Mouse (Mus musculus): ENCODE results near the gene Bcap29. TPM values are rescaled to one million over a fixed set of nuclear protein-coding genes. Genes with fewer than 3 reads are reported as not detected.
A peak's percentile ranks its signal among the peaks of the same experiment; 100 is the strongest.
"Not testable (repeated sequence)": the region's sequence is repeated elsewhere in the genome, so short reads cannot be mapped to it uniquely, and the experiment has no call there.

Bcap29 gene
- total RNA-seq, 2 experiments from 2014 or later: 53.7 to 68.8 TPM

DNA sequence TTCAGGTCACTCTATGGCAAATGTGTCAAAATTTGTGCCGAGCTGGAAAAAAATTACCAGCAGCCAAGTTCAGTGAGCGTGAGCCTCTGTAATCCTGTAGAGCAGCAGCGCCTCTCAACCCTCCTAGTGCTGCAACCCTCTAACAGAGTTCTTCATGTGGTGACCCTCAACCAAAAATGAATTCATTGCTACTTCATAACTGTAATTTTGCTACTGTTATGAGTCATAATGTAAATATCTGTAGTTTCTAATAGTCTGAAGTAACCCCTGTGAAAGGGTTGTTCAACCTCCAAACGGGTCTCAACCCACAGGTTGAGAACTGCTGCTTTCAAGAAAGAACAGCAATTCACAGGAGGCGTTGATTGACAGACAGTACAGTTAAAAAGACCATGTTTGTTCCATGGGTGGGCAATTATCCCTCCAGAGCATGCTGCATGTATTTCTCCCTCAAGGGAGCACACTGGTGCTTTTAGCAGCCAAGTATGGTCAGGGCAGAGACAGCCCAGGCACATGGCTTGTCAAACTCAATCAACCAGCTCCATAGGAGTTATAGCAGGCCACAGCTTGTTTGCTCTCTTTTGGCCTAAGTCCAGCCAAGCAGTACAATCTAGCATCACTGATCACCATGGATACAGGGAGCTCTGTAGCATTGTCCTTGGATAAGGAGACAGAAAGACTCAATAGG, 53.7 kb downstream of the Bcap29 start:
- ATAC-seq (replicated peaks; ENCODE audit: poor library complexity, severe bottlenecking): no peak

DNA sequence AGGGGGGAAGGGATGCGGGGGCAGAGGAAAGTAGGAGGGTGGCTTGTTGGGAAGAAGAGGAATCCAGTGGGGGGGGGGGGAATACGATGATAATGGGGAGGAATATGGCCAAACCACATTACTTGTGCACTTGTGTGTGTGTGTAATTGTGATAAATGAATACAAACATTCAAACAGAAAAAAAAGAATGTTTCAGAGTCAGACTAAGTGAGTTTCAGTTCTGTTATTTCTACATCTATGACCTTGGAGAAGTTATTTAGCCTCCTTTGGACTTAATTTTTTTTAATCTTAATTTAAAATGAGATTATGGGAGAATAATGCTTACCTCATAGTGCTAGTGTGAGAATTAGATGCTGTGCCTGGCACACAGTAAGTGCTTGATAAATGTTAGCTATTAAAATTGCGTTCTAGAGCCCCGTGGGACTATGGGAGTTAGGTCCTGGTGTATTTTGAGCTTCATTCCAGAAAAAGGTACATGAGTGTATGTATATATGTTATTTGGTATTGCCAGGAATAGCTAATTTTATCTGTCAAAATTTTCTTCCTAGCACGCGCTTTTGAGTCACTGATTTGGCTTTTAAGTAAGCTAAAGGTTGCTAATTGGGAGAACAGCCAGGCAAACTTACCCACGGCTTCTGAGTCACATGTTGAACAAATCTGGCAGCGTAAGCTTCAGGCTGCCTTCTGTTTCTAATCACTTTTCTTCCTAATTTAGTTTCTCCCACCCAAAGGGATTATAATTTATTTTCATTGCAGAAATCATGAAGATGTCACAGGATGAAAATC, 55.6 kb downstream of the Bcap29 start:
- no peak for ATAC-seq (replicated peaks; ENCODE audit: poor library complexity, severe bottlenecking)

DNA sequence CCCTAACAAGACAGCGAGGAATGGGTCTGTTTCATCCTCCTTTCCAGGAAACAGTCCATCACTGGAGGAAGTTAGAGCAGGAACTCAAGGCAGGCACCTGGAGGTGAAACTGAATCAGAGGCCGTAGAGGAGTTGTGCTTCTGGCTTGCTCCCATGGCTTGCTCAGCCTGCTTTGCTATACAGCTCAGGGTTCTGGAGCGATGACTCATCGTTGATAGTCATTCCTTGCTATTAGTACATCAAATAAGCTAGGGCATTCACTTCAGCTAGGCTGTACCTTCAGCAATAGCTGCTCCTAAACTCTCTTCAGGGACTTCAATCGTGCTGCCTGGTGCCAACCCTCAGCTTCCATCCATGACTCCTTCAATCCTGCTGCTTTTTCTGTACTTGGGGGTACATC, 60.0 kb downstream of the Bcap29 start:
- no peak for ATAC-seq (replicated peaks; ENCODE audit: poor library complexity, severe bottlenecking)

DNA sequence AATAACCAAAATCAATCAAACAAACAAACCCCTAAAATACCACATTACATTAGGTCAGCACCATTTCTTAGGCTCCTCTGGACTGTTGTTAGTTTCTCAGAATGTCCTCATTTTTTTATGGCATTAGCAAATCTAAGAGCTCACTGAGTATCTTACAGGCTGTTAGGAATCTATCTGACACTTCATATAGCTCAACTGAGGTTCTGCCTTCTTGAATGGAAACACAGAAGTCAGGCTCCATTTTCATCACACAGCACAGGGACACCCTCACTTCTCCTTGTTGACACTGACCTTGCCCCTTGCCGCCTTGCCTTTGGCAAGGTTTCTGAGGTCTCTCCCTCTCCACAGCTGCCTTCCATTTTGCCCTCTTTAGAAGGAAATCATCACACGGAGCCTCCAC, 64.7 kb downstream of the Bcap29 start:
- no peak for ATAC-seq (replicated peaks; ENCODE audit: poor library complexity, severe bottlenecking)

DNA sequence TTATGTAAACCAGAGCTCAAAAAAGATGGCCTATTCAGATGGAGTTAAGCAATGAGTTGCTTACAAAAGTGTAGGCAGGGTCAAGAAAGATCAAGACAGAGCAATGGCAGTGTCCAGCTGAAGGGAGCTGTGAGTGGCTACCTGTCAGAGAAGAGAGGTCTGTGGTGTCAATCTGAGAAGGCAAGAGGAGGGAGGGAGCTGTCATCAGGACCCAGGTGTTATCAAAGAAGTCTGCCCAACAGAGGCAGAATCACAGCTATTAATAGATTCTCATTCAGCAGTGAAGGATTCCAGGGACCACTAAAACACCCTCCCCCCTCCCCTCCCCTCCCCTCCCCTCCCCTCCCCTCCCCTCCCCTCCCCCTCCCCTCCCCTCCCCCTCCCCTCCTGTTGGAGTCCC, 65.8 kb downstream of the Bcap29 start:
- ATAC-seq (replicated peaks; ENCODE audit: poor library complexity, severe bottlenecking): no peak

DNA sequence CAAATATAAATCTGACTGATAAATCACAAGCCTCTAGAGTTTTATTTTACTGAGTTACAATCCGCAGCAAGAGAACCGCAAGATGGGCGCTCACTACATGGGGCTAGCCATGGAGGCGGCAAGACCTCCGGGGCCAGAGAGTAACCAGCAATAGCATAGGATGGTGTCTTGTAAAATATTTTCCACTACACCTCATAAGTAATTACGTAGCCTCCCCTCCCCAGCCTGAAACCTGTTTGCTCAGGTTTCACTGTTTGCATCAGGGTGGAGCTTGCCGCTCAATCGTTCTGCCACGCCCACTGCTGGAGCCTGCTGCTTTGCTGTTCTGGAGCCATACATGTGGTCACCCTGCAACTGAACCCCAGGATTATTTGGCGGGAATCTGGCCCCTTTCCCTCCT, 66.9 kb downstream of the Bcap29 start:
- ATAC-seq (replicated peaks; ENCODE audit: poor library complexity, severe bottlenecking): not testable (repeated sequence)

DNA sequence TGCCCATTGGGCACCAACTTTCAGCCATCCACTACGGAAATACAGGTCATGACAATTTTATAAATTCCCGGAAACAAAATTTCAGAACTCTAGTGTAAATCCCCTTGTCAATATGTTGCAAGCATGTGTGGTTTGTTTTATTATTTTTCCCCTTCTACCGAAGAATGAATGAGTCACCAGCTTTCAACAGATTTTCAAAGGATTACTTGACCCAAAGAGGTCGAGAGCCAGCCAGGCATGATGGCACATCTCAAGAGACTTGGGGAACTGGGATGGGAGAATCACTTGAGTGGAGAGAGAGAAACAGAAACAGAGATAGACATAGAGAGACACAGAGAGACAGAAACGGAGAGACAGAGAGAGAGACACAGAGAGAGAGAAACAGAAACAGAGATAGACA, 73.7 kb downstream of the Bcap29 start:
- no peak for ATAC-seq (replicated peaks; ENCODE audit: poor library complexity, severe bottlenecking)

DNA sequence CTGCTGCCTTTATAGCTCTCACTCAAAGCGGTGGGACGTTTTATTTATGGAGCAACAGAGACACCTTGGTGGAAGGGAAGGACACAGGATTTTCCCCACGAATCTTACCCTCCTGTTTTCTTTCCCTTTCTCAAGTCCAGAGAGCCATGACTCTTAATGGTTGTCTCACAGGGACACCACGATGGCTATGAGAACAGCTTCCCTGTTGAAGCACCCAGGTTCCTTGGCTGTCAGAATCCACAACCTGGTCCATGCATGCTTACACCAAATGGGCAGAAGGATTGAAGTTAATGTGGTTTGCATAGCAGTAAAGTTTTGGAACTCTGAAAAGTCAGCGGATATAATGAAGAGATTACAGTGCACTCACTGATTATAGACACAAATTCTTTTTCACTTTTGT, 74.5 kb downstream of the Bcap29 start:
- ATAC-seq (replicated peaks; ENCODE audit: poor library complexity, severe bottlenecking): no peak

DNA sequence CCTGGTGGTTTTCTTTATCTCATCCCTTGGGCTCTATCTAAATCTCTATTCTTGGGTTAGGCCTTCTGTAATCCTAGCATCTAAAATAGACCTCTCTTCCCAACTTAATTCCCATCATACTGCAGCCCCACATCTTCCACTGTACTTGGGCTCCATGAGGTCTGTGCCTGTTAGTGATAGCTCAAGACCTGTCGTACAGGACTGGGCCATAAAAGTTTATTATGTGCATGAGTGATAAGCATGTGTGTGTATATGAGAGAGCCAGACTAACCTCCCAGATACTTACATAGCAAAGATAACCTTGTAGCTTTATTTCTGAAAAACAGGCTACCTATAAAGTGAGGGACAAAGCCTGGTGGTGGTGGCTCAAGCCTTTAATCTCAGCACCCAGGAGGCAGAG, 80.1 kb downstream of the Bcap29 start:
- no peak for ATAC-seq (replicated peaks; ENCODE audit: poor library complexity, severe bottlenecking)

DNA sequence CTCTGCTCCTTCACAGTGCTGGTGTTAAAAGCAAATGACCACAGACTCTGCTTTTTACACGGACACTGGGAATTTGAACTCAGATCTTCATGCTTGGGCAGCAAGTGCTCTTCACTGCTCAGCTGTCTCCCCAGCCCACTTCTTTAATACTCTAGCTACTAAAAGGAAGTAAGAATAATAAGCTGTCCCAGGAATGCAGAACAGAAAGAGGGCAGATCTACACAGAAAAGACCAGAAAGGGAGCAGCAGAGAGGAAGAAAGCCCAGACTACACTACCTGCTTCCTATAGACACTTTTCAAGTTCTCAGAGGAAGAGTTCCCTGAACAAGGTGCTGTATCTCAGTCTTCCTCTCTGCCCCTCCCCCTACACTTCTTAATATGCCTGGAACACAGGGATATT, 83.2 kb downstream of the Bcap29 start:
- ATAC-seq (replicated peaks; ENCODE audit: poor library complexity, severe bottlenecking): peak; percentile 66

DNA sequence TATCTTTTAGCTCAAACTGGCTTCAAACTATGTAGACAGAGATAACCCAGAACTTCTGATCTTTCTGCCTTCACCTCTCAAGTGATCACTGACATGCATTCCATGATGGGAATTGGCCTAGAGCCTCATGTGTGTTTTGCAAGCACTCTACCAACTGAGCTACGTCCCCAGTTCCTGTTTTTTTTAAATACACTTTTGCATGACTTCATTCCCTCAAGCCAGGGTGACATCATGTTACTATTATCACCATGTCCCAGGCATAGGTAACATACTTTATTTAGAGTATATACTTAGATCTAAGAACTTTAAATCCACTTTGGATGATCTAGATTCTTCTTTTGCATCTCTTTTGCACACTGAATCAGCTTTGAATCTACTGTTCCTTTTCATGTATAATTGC, 88.4 kb downstream of the Bcap29 start:
- no peak for ATAC-seq (replicated peaks; ENCODE audit: poor library complexity, severe bottlenecking)

DNA sequence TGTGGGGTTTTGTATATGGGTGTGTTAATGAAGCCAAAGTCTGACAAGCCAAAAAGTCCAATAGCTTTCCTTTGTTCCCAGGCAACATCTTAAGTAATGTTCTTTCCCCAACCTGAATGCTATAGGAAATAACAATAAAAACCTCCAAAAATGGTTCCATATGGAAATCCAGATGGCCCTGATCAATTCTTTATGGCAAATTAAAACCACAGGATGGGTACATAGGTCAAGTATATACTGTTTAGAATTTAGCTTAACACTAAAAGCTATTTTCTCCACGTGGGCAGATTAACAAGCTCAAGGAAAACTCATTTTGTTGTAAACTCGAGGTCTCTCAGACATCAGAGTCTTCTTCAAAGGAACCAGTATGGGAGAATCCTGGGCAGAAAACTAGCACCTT, 89.2 kb downstream of the Bcap29 start:
- no peak for ATAC-seq (replicated peaks; ENCODE audit: poor library complexity, severe bottlenecking)

DNA sequence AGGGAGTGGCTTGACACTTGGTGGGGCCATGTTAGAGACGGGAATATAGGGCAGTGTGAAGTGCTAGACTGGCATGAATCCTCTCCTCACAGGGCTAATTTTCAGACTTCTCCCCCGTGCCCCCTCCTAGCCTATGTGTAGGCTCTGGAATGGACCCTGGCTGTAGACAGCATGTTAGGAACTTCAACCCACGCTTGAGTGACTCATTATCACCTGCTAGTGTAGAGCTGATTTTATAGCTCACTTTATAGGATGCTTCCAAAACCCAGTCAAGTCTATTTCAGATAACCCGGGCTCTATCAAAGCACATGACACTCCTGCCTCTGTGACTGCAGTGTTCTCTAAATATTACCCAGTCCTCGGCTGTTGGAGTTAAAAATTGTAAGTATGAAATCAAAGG, 92.9 kb downstream of the Bcap29 start:
- no peak for ATAC-seq (replicated peaks; ENCODE audit: poor library complexity, severe bottlenecking)

Other genes starting within 250 kb of the Bcap29 start
- gene Slc26a3, start 243.8 kb downstream of the Bcap29 start, total RNA-seq (2014; fragmentation: Nextera tagmentation): not detected in 2 replicates
- not detected in 2 replicates for gene Slc26a3, start 243.8 kb downstream of the Bcap29 start, total RNA-seq (2017)
- 43.6 and 49.0 TPM in 2 replicates for gene Cbll1, start 135.0 kb downstream of the Bcap29 start, total RNA-seq (2014; fragmentation: Nextera tagmentation)
- 4.5 and 6.4 TPM in 2 replicates for gene Cbll1, start 135.0 kb downstream of the Bcap29 start, total RNA-seq (2017)
- gene Slc26a4, start 74.7 kb downstream of the Bcap29 start, total RNA-seq (2014; fragmentation: Nextera tagmentation): not detected in 2 replicates
- not detected in 2 replicates for gene Slc26a4, start 74.7 kb downstream of the Bcap29 start, total RNA-seq (2017)
- 9.8 and 17.8 TPM in 2 replicates for gene Dus4l, start 20.2 kb upstream of the Bcap29 start, total RNA-seq (2014; fragmentation: Nextera tagmentation)
- gene Dus4l, start 20.2 kb upstream of the Bcap29 start, total RNA-seq (2017): 10.9 and 30.4 TPM in 2 replicates
- gene Cog5, start 20.2 kb upstream of the Bcap29 start, total RNA-seq (2014; fragmentation: Nextera tagmentation): 44.4 and 61.0 TPM in 2 replicates
- 56.3 and 67.7 TPM in 2 replicates for gene Cog5, start 20.2 kb upstream of the Bcap29 start, total RNA-seq (2017)
- gene Gpr22, start 79.3 kb upstream of the Bcap29 start, total RNA-seq (2014; fragmentation: Nextera tagmentation): not detected in 2 replicates
- under 0.01 TPM in 1 of 2 replicates, not detected in the other for gene Gpr22, start 79.3 kb upstream of the Bcap29 start, total RNA-seq (2017)

All from granulocyte monocyte progenitor cell, adult 5-6 weeks (primary cell).